Comparison of ENCODE assay signal across 8 mouse cellular contexts in genomic region chr17:35135591-35136320, GRCm38 (mm10). TPM values are rescaled to one million over a fixed set of nuclear protein-coding genes. Genes with fewer than 3 reads are reported as not detected.
A peak's percentile ranks its signal among the peaks of the same experiment; 100 is the strongest.
DNase-seq lines count a peak whose midpoint lies in the region; ATAC-seq lines count a peak whose summit lies in the region.

No protein-coding gene starts in this region.

- ATAC-seq in heart, embryonic 14.5 days (ENCODE audit: insufficient number of reproducible peaks, insufficient read depth, low FRiP score, low read depth), result peak; percentile 51; the same call in 1 of the 2 replicates
- peak; percentile 68 for ATAC-seq in forebrain, embryonic 15.5 days (replicated peaks)
- peak; percentile 5; the same call in 1 of the 2 replicates for ATAC-seq in lung, embryonic 16.5 days (ENCODE audit: low read depth)

- H3K27ac ChIP-seq in heart, embryonic 14.5 days (replicated peaks in 1 of 2; ENCODE audit: control insufficient read depth in 1 of 2, insufficient read depth in 1 of 2, low read depth in 2 of 2, low read length in 2 of 2), result peak overlapping the region; percentile 96 to 100
- H3K27ac ChIP-seq in forebrain, embryonic 15.5 days (replicated peaks), result peak overlapping the region; percentile 95
- peak overlapping the region; percentile 97 for H3K27ac ChIP-seq in lung, embryonic 16.5 days (ENCODE audit: low read length)

- peak overlapping the region; percentile 69 to 96 for H3K4me3 ChIP-seq in heart, embryonic 14.5 days (ENCODE audit: control insufficient read depth in 1 of 2, insufficient read depth in 1 of 2, low read depth in 1 of 2, low read length in 2 of 2)
- peak overlapping the region; percentile 72 for H3K4me3 ChIP-seq in forebrain, embryonic 15.5 days
- peak overlapping the region; percentile 89 for H3K4me3 ChIP-seq in lung, embryonic 16.5 days (ENCODE audit: low read length)

- DNase-seq in heart, postnatal 25 days (ENCODE audit: low spot score), result no peak
- DNase-seq in MN1 (ENCODE audit: low spot score), result peak; percentile 92
- no peak for DNase-seq in gastrocnemius, postnatal 10 days
- DNase-seq in natural killer cell, adult 2 months (ENCODE audit: low spot score in 2 of 2), result no peak
- no peak for DNase-seq in frontal cortex, postnatal 36 days (ENCODE audit: low spot score in 2 of 2)

- intact Hi-C loops in heart, postnatal 25 days (cut with DNase I), result no loop called here

- H3K9ac ChIP-seq in heart, embryonic 14.5 days (ENCODE audit: low read length), result peak overlapping the region; percentile 87
- H3K9ac ChIP-seq in forebrain, embryonic 15.5 days (replicated peaks), result peak overlapping the region; percentile 64
- peak overlapping the region; percentile 87 for H3K9ac ChIP-seq in lung, embryonic 16.5 days (ENCODE audit: low read length)

- H3K27me3 ChIP-seq in heart, embryonic 14.5 days (ENCODE audit: control insufficient read depth, insufficient read depth, low read length), result no peaks in the 10 kb centered on the region
- H3K27me3 ChIP-seq in forebrain, embryonic 15.5 days, result no peaks in the 10 kb centered on the region
- no peaks in the 10 kb centered on the region for H3K27me3 ChIP-seq in lung, embryonic 16.5 days (ENCODE audit: control insufficient read depth, insufficient read depth, low read depth, low read length)

- no peaks in the 10 kb centered on the region for H3K9me3 ChIP-seq in heart, embryonic 14.5 days (ENCODE audit: control insufficient read depth, low read length)
- H3K9me3 ChIP-seq in forebrain, embryonic 15.5 days, result no peaks in the 10 kb centered on the region
- H3K9me3 ChIP-seq in lung, embryonic 16.5 days (ENCODE audit: control insufficient read depth, low read length), result no peaks in the 10 kb centered on the region

- under 1% methylated on average over 43 of the region's 43 CpGs for WGBS in heart, embryonic 14.5 days
- under 1% methylated on average over 43 of the region's 43 CpGs for WGBS in forebrain, embryonic 15.5 days
- WGBS in lung, embryonic 16.5 days, result under 1% methylated on average over 40 of the region's 43 CpGs

- H3K36me3 ChIP-seq in heart, embryonic 14.5 days (ENCODE audit: control insufficient read depth, insufficient read depth, low read length), result peaks cover 34% of the 10 kb centered on the region
- peaks cover 26% of the 10 kb centered on the region for H3K36me3 ChIP-seq in forebrain, embryonic 15.5 days
- H3K36me3 ChIP-seq in lung, embryonic 16.5 days (ENCODE audit: control insufficient read depth, insufficient read depth, low read length), result peaks cover 20% of the 10 kb centered on the region

- H3K4me1 ChIP-seq in heart, embryonic 14.5 days (ENCODE audit: control insufficient read depth in 2 of 2, insufficient read depth in 2 of 2, low read length in 2 of 2), result peaks cover 4 to 13% of the 10 kb centered on the region in 2 experiments; a peak in 3 of 4 replicates
- peaks cover 32% of the 10 kb centered on the region for H3K4me1 ChIP-seq in forebrain, embryonic 15.5 days
- H3K4me1 ChIP-seq in lung, embryonic 16.5 days (replicated peaks; ENCODE audit: control insufficient read depth, insufficient read depth, low read length), result peaks cover 14% of the 10 kb centered on the region

- peak overlapping the region; percentile 87 for H3K4me2 ChIP-seq in heart, embryonic 14.5 days (ENCODE audit: low read length)
- H3K4me2 ChIP-seq in forebrain, embryonic 15.5 days (replicated peaks), result peak overlapping the region; percentile 79
- peak overlapping the region; percentile 92 for H3K4me2 ChIP-seq in lung, embryonic 16.5 days (ENCODE audit: low read depth, low read length)

RNA-seq across cellular contexts. Expression of gene Bag6, which starts 0.8 kb away (rescaled TPM):
- polyA plus RNA-seq in heart, embryonic 14.5 days (2014; fragmentation: Nextera tagmentation; extraction: Ambion mirVana), result 63.3 and 68.6 TPM in 2 replicates
- total RNA-seq in heart, postnatal 25 days (2021), result 100 to 1,000 TPM; 222 to 232 TPM
- 92.3 and 93.8 TPM in 2 replicates for polyA plus RNA-seq in forebrain, embryonic 15.5 days (2015; fragmentation: Nextera tagmentation; extraction: Ambion mirVana)
- 46.3 and 54.9 TPM in 2 replicates for polyA plus RNA-seq in lung, embryonic 16.5 days (2015; fragmentation: Nextera tagmentation; extraction: Ambion mirVana)
- 100 to 1,000 TPM; 217 to 220 TPM for total RNA-seq in gastrocnemius, postnatal 10 days (2021)

RNA-seq across cellular contexts. Expression of gene Apom, which starts 3.9 kb away (rescaled TPM):
- polyA plus RNA-seq in heart, embryonic 14.5 days (2014; fragmentation: Nextera tagmentation; extraction: Ambion mirVana), result 0.34 TPM in 1 of 2 replicates, not detected in the other
- not detected for total RNA-seq in heart, postnatal 25 days (2021)
- 0.28 and 0.31 TPM in 2 replicates for polyA plus RNA-seq in forebrain, embryonic 15.5 days (2015; fragmentation: Nextera tagmentation; extraction: Ambion mirVana)
- 1.4 and 13.6 TPM in 2 replicates for polyA plus RNA-seq in lung, embryonic 16.5 days (2015; fragmentation: Nextera tagmentation; extraction: Ambion mirVana)
- not detected for total RNA-seq in gastrocnemius, postnatal 10 days (2021)

RNA-seq across cellular contexts. Expression of gene D17H6S53E, which starts 9.6 kb away (rescaled TPM):
- 8.7 and 10.1 TPM in 2 replicates for polyA plus RNA-seq in heart, embryonic 14.5 days (2014; fragmentation: Nextera tagmentation; extraction: Ambion mirVana)
- 10 to 100 TPM; 27.0 to 27.1 TPM for total RNA-seq in heart, postnatal 25 days (2021)
- polyA plus RNA-seq in forebrain, embryonic 15.5 days (2015; fragmentation: Nextera tagmentation; extraction: Ambion mirVana), result 8.7 TPM in 2 replicates
- 9.7 and 10.4 TPM in 2 replicates for polyA plus RNA-seq in lung, embryonic 16.5 days (2015; fragmentation: Nextera tagmentation; extraction: Ambion mirVana)
- total RNA-seq in gastrocnemius, postnatal 10 days (2021), result 10 to 100 TPM; 11.8 to 18.8 TPM

RNA-seq across cellular contexts. Expression of gene Csnk2b, which starts 13.9 kb away (rescaled TPM):
- polyA plus RNA-seq in heart, embryonic 14.5 days (2014; fragmentation: Nextera tagmentation; extraction: Ambion mirVana), result 219 and 234 TPM in 2 replicates
- total RNA-seq in heart, postnatal 25 days (2021), result 100 to 1,000 TPM; 155 to 167 TPM
- 307 and 309 TPM in 2 replicates for polyA plus RNA-seq in forebrain, embryonic 15.5 days (2015; fragmentation: Nextera tagmentation; extraction: Ambion mirVana)
- polyA plus RNA-seq in lung, embryonic 16.5 days (2015; fragmentation: Nextera tagmentation; extraction: Ambion mirVana), result 242 and 248 TPM in 2 replicates
- total RNA-seq in gastrocnemius, postnatal 10 days (2021), result 100 to 1,000 TPM; 165 to 166 TPM

RNA-seq across cellular contexts. Expression of gene Gpank1, which starts 14.5 kb away (rescaled TPM):
- 10.0 and 11.4 TPM in 2 replicates for polyA plus RNA-seq in heart, embryonic 14.5 days (2014; fragmentation: Nextera tagmentation; extraction: Ambion mirVana)
- total RNA-seq in heart, postnatal 25 days (2021), result 1 to 10 TPM; 6.3 to 9.5 TPM
- polyA plus RNA-seq in forebrain, embryonic 15.5 days (2015; fragmentation: Nextera tagmentation; extraction: Ambion mirVana), result 29.3 and 32.0 TPM in 2 replicates
- polyA plus RNA-seq in lung, embryonic 16.5 days (2015; fragmentation: Nextera tagmentation; extraction: Ambion mirVana), result 18.3 and 19.7 TPM in 2 replicates
- total RNA-seq in gastrocnemius, postnatal 10 days (2021), result 1 to 10 TPM; 4.9 to 6.3 TPM

Comparison
In these comparisons a context has a peak if more than half of its experiments do, and no peak if none do; other contexts are left out.
1. ATAC-seq: peak in every context shown above with its lines; median percentile 68 in forebrain, embryonic 15.5 days; 51 in heart, embryonic 14.5 days; 5 in lung, embryonic 16.5 days.